Mouse (Mus musculus) ES-E14 (cell line): Measurements from ENCODE around the gene Gtpbp3.

Experiments
- CHD2 ChIP-seq: IDR thresholded peaks from 2 replicates; pipeline ENCODE4 v1.6.1; 2014; ENCODE audit warnings: mild to moderate bottlenecking, low read depth, low read length, inconsistent platforms
- HCFC1 ChIP-seq: IDR thresholded peaks from 2 replicates; pipeline ENCODE4 v1.6.1; 2012; ENCODE audit warnings: low read length, inconsistent platforms, borderline replicate concordance; ENCODE audit not compliant: insufficient read depth
- ZC3H11A ChIP-seq: IDR thresholded peaks from 2 replicates; pipeline ENCODE4 v1.6.1; 2012; ENCODE audit warnings: low read depth, mild to moderate bottlenecking, inconsistent platforms, low read length, borderline replicate concordance
- ZNF384 ChIP-seq: IDR thresholded peaks from 2 replicates; pipeline ENCODE4 v1.6.1; 2012; ENCODE audit warnings: low read depth, low read length, inconsistent platforms

DNA sequence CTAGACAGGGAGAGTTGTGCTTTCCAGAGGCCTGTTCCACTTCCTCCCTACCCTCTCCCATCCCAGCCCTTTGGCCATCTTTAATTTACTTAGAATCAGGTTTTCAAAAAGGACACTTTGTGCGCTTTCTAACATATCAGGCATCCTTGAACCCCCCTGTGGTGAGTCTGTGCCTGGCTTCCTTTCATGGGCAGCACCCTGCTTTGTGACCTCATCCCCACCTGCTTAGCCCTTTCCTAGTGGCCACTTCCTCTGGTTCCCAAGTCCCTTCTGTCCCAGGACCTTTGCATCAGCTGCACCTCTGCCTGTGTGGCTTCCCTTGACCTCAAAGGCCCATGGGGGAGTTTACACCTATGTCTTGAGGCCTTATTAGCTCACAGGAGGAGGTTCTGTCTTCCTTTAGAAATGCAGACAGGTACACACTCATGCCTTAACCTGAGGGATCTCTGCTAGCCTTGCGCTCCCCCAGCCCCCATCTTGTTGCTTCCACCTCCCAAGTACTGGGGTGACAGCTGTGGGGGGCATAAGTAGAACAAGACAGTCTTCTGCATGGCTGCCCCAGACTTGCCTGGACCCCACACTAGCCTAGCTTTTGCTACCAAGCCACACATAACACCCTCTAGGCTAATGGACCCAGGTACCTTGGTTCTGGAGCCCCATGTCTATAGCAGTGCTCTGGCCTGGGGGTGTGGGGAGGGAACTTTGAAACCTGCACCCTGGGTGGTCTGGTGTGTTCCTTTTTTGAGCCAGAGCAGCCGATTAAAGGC, 17.6 kb upstream of the Gtpbp3 start:
- TF ChIP-seq CHD2 (no peak), ZNF384 (no peak), HCFC1 (no peak), ZC3H11A (no peak)
